Mouse (Mus musculus): ENCODE results near the gene Arhgap24. TPM values are rescaled to one million over a fixed set of nuclear protein-coding genes. Genes with fewer than 3 reads are reported as not detected.
"Not testable (repeated sequence)": the region's sequence is repeated elsewhere in the genome, so short reads cannot be mapped to it uniquely, and the experiment has no call there.

Arhgap24 gene
- polyA plus RNA-seq, 1 experiment from 2014 or later: 3.2 TPM

DNA sequence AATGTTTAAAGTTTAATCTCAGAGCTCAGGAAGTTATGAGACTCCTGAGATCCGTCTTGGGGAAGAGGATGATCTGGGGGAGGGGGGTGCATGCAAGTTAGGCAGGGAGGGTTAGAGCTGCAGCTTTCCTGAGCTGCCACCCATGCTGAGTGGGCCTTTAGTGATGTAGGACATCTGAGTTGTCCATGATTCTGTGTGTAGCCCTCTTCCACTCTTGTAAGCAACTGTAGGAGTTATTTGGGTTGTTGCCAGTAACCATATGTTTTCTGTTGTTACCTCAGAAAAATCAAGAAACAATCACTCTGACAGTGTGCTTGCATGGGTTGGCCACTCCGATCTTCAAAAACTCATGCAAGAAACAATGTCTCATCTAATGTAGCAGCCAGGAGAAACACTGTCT lies 370.6 kb downstream of the Arhgap24 start:
- no peak overlapping the region for H3K9ac ChIP-seq
- H3K4me1 ChIP-seq (replicated peaks): no peaks in the 10 kb centered on the region
- H3K4me2 ChIP-seq: no peak overlapping the region
- no peaks in the 10 kb centered on the region for H3K9me3 ChIP-seq (replicated peaks)
- no peak overlapping the region for H3K4me3 ChIP-seq (replicated peaks)
- H3K27me3 ChIP-seq: no peaks in the 10 kb centered on the region
- no peak for ATAC-seq (ENCODE audit: insufficient read depth)
- H3K27ac ChIP-seq (replicated peaks): no peak overlapping the region
- 44% methylated on average over 2 of the region's 2 CpGs for whole genome bisulfite sequencing (ENCODE audit: insufficient replicate concordance)
- no peaks in the 10 kb centered on the region for H3K36me3 ChIP-seq (replicated peaks)

GRCm38 (mm10) chr5:102853750-102854149 lies 372.6 kb downstream of the Arhgap24 start:
- H3K9me3 ChIP-seq (replicated peaks): no peaks in the 10 kb centered on the region
- no peak overlapping the region for H3K4me2 ChIP-seq
- H3K27ac ChIP-seq (replicated peaks): no peak overlapping the region
- ATAC-seq (ENCODE audit: insufficient read depth): no peak
- H3K9ac ChIP-seq: no peak overlapping the region
- 56% methylated on average over 1 of the region's 1 CpGs for WGBS (ENCODE audit: insufficient replicate concordance)
- no peak overlapping the region for H3K4me3 ChIP-seq (replicated peaks)
- no peaks in the 10 kb centered on the region for H3K4me1 ChIP-seq (replicated peaks)
- H3K36me3 ChIP-seq (replicated peaks): no peaks in the 10 kb centered on the region
- H3K27me3 ChIP-seq: no peaks in the 10 kb centered on the region

DNA sequence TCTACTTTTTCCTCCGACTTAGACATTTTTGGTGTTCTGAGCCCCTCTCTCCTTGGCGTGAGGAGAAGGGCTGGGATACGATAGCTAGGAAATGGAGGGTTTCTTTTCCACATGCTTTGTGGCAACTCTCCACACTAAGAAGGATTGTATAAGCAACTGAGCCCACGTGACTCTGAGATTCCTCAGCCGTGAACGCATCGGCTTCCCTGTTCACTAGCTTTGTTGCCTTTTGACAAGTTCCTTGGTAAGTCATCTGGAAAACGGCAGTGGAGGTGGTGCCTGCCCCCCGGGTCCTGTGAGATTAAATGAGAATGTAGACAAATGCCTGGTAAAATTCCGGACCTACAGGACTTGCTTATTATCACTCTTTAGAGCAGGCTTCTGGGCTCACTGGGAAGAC lies 374.6 kb downstream of the Arhgap24 start:
- no peak overlapping the region for H3K9ac ChIP-seq
- no peak overlapping the region for H3K4me2 ChIP-seq
- no peak overlapping the region for H3K27ac ChIP-seq (replicated peaks)
- H3K9me3 ChIP-seq (replicated peaks): no peaks in the 10 kb centered on the region
- no peaks in the 10 kb centered on the region for H3K4me1 ChIP-seq (replicated peaks)
- ATAC-seq (ENCODE audit: insufficient read depth): no peak
- no peaks in the 10 kb centered on the region for H3K36me3 ChIP-seq (replicated peaks)
- no peak overlapping the region for H3K4me3 ChIP-seq (replicated peaks)
- H3K27me3 ChIP-seq: no peaks in the 10 kb centered on the region
- WGBS (ENCODE audit: insufficient replicate concordance): 66% methylated on average over 10 of the region's 10 CpGs

- Histone ChIP-seq H3K4me1 (replicated peaks) (no peaks in the 10 kb centered on the region), H3K9ac (no peak overlapping the region), H3K9me3 (replicated peaks) (no peaks in the 10 kb centered on the region), H3K4me3 (replicated peaks) (no peak overlapping the region), H3K4me2 (no peak overlapping the region), H3K27me3 (no peaks in the 10 kb centered on the region), H3K27ac (replicated peaks) (no peak overlapping the region), H3K36me3 (replicated peaks) (no peaks in the 10 kb centered on the region)
- ATAC-seq (ENCODE audit: insufficient read depth): no peak
Measured at GRCm38 (mm10) chr5:102858047-102858446, 376.9 kb downstream of the Arhgap24 start.

DNA sequence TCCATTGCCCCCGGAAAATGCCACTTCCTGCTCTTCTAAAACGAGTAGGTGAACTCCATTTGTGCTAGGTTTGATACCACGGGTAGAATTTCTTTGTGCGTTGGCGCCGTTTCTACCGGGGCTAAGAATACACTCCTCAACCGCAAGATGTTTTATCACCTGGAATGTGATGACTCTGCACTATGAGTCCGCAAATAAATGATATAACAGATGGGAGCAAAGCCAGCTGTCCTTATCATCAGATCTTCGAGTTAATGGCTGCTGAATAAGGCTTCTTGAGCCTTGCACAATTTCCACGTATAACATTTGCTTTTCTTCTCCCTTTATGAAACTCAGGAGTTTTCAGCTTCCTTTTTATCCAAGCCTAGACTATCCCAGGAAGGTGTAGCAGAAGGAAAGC lies 378.6 kb downstream of the Arhgap24 start:
- Histone ChIP-seq H3K27ac (replicated peaks) (no peak overlapping the region), H3K4me2 (no peak overlapping the region), H3K27me3 (no peaks in the 10 kb centered on the region), H3K4me1 (replicated peaks) (no peaks in the 10 kb centered on the region), H3K36me3 (replicated peaks) (no peaks in the 10 kb centered on the region), H3K9me3 (replicated peaks) (no peaks in the 10 kb centered on the region), H3K4me3 (replicated peaks) (no peak overlapping the region), H3K9ac (no peak overlapping the region)
- 65% methylated on average over 11 of the region's 11 CpGs for WGBS (ENCODE audit: insufficient replicate concordance)
- no peak for ATAC-seq (ENCODE audit: insufficient read depth)

GRCm38 (mm10) chr5:102868196-102868595 lies 387.0 kb downstream of the Arhgap24 start:
- Histone ChIP-seq H3K4me3 (replicated peaks) (no peak overlapping the region), H3K36me3 (replicated peaks) (no peaks in the 10 kb centered on the region), H3K27me3 (no peaks in the 10 kb centered on the region), H3K4me1 (replicated peaks) (no peaks in the 10 kb centered on the region), H3K4me2 (no peak overlapping the region), H3K9me3 (replicated peaks) (no peaks in the 10 kb centered on the region), H3K9ac (no peak overlapping the region), H3K27ac (replicated peaks) (no peak overlapping the region)
- ATAC-seq (ENCODE audit: insufficient read depth): no peak
- 57% methylated on average over 5 of the region's 5 CpGs for WGBS (ENCODE audit: insufficient replicate concordance)

DNA sequence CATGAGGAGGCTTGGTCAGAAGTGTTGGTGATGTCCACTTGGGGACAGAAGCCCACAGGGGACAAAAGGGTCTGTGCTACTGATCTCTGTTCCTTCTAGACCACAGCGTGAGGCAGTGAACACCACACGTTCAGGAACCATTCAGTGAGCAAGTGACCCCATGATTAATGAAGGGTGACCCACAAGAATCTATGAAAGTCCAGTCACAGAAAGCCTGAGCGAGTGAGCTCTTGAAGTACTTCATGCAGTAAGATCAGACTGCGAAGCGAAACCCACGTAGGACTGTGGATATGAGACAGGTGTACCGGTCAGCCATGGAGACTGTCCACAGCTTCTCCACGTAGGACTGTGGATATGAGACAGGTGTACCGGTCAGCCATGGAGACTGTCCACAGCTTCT lies 391.8 kb downstream of the Arhgap24 start:
- not testable (repeated sequence) for H3K4me2 ChIP-seq; H3K4me3 ChIP-seq (replicated peaks); H3K36me3 ChIP-seq (replicated peaks); H3K9me3 ChIP-seq (replicated peaks); ATAC-seq (ENCODE audit: insufficient read depth); H3K9ac ChIP-seq; H3K27ac ChIP-seq (replicated peaks); H3K27me3 ChIP-seq; H3K4me1 ChIP-seq (replicated peaks)
- 74% methylated on average over 9 of the region's 9 CpGs for WGBS (ENCODE audit: insufficient replicate concordance)

DNA sequence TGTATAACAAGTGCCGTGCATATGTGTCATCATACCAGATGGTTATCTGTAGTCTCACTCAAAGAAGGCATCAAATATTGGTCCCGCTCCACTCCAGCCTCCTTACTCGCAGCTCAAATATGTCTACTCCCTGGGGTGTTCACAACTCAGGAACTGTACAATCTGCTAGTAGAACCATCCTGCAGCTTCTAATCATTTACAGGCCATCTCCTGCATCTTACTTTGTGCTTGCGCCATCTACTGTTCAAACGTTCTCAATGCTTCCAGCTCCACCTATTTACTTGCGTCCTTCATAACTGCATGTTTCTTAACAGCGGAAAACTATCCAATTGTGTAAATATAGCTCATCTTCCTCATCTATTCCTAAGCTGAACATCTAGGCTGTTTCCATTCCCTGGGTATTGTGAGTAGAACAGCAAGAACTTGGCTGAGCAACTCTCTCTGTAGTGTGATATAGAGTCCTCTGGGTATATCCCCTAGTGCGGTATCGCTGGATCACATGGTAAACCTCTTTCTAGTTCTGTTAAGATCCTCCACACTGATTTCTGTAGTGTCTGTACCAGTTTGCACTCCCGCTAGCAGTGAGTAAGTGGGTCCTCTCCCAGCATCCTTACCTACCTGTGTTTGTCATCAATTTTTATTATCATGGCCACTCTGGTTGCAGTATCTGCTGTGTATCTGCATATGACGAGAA lies 393.6 kb downstream of the Arhgap24 start:
- no peak overlapping the region for H3K4me3 ChIP-seq (replicated peaks)
- WGBS (ENCODE audit: insufficient replicate concordance): 36% methylated on average over 11 of the region's 11 CpGs
- no peak for ATAC-seq (ENCODE audit: insufficient read depth)
- H3K27me3 ChIP-seq: no peaks in the 10 kb centered on the region
- H3K36me3 ChIP-seq (replicated peaks): no peaks in the 10 kb centered on the region
- no peak overlapping the region for H3K9ac ChIP-seq
- H3K4me1 ChIP-seq (replicated peaks): no peaks in the 10 kb centered on the region
- H3K27ac ChIP-seq (replicated peaks): no peak overlapping the region
- H3K4me2 ChIP-seq: no peak overlapping the region
- no peaks in the 10 kb centered on the region for H3K9me3 ChIP-seq (replicated peaks)

GRCm38 (mm10) chr5:102875628-102876027 lies 394.4 kb downstream of the Arhgap24 start:
- no peak for ATAC-seq (ENCODE audit: insufficient read depth)
- no peaks in the 10 kb centered on the region for H3K36me3 ChIP-seq (replicated peaks)
- H3K9me3 ChIP-seq (replicated peaks): no peaks in the 10 kb centered on the region
- H3K27ac ChIP-seq (replicated peaks): no peak overlapping the region
- H3K4me1 ChIP-seq (replicated peaks): no peaks in the 10 kb centered on the region
- no peak overlapping the region for H3K9ac ChIP-seq
- no peak overlapping the region for H3K4me3 ChIP-seq (replicated peaks)
- WGBS (ENCODE audit: insufficient replicate concordance): 58% methylated on average over 16 of the region's 16 CpGs
- H3K27me3 ChIP-seq: no peaks in the 10 kb centered on the region
- H3K4me2 ChIP-seq: no peak overlapping the region

DNA sequence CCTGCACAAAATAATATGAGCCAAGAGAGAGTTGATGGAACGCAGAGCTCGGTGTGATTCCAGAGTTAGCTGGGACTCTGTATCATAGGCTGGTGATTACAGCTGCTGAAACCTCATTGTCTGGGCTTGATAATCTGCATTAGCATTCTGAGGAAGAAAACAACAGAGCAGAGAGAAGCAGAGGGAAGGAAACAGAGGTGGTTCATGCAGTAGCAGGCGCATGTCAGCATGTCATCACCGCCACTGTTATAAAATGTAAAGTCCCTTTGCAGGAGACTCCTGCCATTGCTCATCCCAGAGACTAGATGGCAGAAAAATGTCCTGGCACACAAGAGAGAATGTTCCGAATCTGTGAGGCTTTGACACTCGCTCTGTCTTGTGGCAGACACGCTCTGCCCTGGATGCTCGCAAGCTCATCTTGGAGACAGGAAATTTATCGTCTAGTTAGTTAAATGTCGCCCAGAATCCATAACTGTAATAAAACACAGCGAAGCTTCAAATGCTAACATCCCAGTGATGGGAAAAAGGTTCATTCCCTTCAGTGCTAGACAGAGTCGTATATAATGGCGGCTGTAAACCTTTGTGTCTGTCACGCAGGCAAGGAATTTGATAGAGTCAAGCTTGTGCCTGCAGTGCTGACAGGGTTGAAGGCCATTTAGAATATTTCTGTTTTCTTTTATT lies 407.4 kb downstream of the Arhgap24 start:
- H3K4me2 ChIP-seq: no peak overlapping the region
- no peak for ATAC-seq (ENCODE audit: insufficient read depth)
- no peak overlapping the region for H3K4me3 ChIP-seq (replicated peaks)
- H3K36me3 ChIP-seq (replicated peaks): no peaks in the 10 kb centered on the region
- H3K9ac ChIP-seq: no peak overlapping the region
- 76% methylated on average over 14 of the region's 14 CpGs for WGBS (ENCODE audit: insufficient replicate concordance)
- H3K27me3 ChIP-seq: no peaks in the 10 kb centered on the region
- H3K27ac ChIP-seq (replicated peaks): no peak overlapping the region
- H3K9me3 ChIP-seq (replicated peaks): no peaks in the 10 kb centered on the region
- no peaks in the 10 kb centered on the region for H3K4me1 ChIP-seq (replicated peaks)

GRCm38 (mm10) chr5:102889163-102889488 lies 407.9 kb downstream of the Arhgap24 start:
- H3K4me2 ChIP-seq: no peak overlapping the region
- no peaks in the 10 kb centered on the region for H3K36me3 ChIP-seq (replicated peaks)
- H3K4me1 ChIP-seq (replicated peaks): no peaks in the 10 kb centered on the region
- H3K9me3 ChIP-seq (replicated peaks): no peaks in the 10 kb centered on the region
- ATAC-seq (ENCODE audit: insufficient read depth): no peak
- H3K9ac ChIP-seq: no peak overlapping the region
- no peak overlapping the region for H3K27ac ChIP-seq (replicated peaks)
- no peak overlapping the region for H3K4me3 ChIP-seq (replicated peaks)
- no peaks in the 10 kb centered on the region for H3K27me3 ChIP-seq
- 56% methylated on average over 2 of the region's 2 CpGs for WGBS (ENCODE audit: insufficient replicate concordance)

DNA sequence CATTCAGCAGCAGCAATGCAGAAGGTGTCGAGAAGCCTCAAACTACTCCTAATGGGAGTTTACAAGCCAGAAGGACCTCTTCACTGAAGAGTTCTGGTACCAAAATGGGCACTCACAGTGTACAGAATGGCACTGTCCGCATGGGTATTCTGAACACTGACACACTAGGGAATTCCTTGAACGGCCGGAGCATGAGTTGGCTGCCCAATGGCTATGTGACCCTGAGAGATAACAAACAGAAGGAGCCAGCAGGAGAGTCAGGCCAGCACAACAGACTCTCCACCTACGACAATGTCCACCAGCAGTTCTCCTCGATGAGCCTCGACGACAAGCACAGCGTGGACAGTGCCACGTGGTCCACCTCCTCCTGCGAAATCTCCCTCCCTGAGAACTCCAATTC lies 411.0 kb downstream of the Arhgap24 start:
- H3K9ac ChIP-seq: no peak overlapping the region
- no peaks in the 10 kb centered on the region for H3K27me3 ChIP-seq
- WGBS (ENCODE audit: insufficient replicate concordance): 79% methylated on average over 11 of the region's 11 CpGs
- H3K9me3 ChIP-seq (replicated peaks): no peaks in the 10 kb centered on the region
- H3K4me1 ChIP-seq (replicated peaks): no peaks in the 10 kb centered on the region
- no peak overlapping the region for H3K27ac ChIP-seq (replicated peaks)
- ATAC-seq (ENCODE audit: insufficient read depth): no peak
- H3K4me2 ChIP-seq: no peak overlapping the region
- H3K4me3 ChIP-seq (replicated peaks): no peak overlapping the region
- H3K36me3 ChIP-seq (replicated peaks): no peaks in the 10 kb centered on the region

Data from liver, embryonic 15.5 days (tissue).